Mouse (Mus musculus): ENCODE data around the gene Olfr1373.
"Not testable (repeated sequence)": the region's sequence is repeated elsewhere in the genome, so short reads cannot be mapped to it uniquely, and the experiment has no call there.

Olfr1373 gene

DNA sequence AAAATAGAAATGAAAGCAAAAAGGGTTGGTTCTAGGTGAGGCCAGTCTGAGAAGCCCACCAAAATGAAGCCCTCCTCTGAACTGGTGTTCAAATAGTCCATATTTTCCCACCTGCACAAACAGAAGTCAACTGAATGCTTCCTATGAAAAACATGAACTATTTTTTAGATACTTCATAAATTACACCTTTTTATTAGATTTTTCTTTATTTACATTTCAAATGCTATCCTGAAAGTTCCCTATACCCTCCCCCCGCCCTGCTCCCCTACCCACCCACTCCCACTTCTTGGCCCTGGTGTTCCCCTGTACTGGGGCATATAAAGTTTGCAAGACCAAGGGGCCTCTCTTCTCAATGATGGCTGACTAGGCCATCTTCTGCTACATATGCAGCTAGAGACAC is at the start of gene Olfr1373:
TSS of gene Olfr1373 (minus strand) at position 101 of the 400 bp plus-strand sequence.
- DNase-seq (ENCODE audit: extremely low spot score, low read depth, low spot score): not testable (repeated sequence)

DNA sequence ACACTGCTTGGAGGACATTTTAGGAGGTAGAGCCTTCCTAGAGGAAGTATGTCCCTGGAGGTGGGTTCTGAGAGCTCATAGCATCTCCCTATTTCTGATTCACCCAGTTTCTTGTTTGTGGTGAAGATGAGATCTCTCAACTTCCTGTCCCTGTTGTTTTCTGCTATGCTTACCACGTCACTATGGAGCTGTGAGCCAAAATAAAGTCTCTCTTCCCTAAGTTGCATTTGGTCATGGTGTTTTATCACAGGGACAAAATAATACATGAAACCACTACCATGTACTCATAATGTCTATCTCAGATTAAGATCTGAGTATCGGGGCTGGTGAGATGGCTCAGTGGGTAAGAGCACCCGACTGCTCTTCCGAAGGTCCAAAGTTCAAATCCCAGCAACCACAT is 35.3 kb upstream of the Olfr1373 start:
- DNase-seq (ENCODE audit: extremely low spot score, low read depth, low spot score): not testable (repeated sequence)

GRCm38 (mm10) chr11:52179897-52180296 is 34.6 kb upstream of the Olfr1373 start:
- not testable (repeated sequence) for DNase-seq (ENCODE audit: extremely low spot score, low read depth, low spot score)

DNA sequence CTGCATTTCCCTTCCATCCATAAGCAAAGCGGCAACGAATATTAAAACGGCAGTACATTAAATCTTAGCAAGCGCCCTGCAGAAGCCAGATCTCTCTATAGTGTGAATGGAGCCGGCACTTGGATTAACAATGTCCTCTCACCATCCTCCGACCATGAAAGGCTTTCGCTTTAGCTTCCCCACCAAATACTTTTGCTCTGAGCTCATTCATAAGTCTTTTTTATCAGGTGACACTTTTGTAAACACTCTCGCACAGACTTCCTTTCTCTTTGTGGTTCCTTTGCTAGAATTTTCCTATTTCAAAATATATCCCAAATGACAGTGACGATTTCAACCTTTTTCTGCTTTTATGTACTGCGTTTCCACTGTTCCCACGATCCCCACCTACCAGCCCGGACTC is 23.1 kb upstream of the Olfr1373 start:
- no peak for DNase-seq (ENCODE audit: extremely low spot score, low read depth, low spot score)

DNA sequence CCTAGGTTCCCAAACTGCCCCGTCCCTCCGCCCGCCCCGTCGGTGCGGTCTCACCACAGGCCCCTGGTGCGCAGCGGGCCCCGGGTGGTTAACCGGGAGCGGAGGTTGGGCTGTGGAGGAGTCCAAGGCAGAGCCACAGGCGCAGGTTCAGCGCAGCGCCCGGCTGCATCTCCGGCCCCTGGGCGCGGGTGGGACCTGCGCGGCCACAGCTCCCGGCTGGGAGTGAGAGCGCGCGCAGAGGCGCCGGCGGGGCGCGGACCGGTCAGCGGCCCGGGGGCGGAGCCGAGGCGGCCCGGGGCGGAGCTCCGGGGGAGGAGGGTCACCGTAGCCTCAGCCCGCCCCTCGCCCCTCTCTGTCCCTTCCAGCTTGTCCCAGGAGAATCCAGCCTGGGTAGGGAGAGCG is 22.6 kb upstream of the Olfr1373 start:
- DNase-seq (ENCODE audit: extremely low spot score, low read depth, low spot score): not testable (repeated sequence)

DNA sequence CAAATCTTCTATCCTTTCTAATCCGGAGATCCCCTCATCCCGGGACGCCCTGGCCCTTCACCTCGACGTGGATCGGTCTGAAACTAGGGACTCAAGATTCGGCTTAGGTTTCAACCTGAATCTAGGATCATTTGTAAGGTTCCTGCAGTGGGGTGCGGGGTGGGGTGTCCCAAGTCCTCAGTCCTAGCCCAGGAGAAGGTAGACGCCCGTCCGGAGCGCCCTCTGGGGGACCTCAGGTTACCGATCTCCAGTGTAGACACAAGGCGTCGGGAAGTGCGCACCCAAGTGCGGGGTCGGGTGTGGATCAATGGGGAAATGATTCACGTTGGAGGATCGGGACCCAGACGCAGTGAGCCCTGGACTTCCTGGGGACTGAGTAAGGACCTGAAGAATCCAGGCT is 21.8 kb upstream of the Olfr1373 start:
- DNase-seq (ENCODE audit: extremely low spot score, low read depth, low spot score): no peak

DNA sequence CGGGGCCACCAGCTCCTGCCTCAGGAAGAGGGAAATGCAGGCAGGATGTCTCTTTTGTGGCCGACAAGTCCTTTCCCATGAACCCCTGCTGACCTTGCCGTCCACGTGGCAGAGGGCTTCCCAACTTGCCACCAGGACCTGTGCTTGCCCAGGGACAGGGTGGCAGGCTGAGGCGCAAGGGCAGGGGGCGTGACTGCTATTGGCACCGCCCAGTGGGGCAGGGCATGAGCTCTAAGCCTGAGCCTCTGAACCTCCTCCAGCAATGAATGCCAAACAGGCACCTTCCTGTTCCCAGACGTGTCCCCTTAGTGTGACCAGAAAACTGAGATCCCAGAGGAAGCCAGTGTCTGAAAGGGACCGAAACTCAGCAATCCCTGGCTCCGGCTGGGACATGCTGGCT is 18.6 kb upstream of the Olfr1373 start:
- DNase-seq (ENCODE audit: extremely low spot score, low read depth, low spot score): no peak

GRCm38 (mm10) chr11:52143675-52144074 is 1.7 kb downstream of the Olfr1373 start:
- not testable (repeated sequence) for DNase-seq (ENCODE audit: extremely low spot score, low read depth, low spot score)

DNA sequence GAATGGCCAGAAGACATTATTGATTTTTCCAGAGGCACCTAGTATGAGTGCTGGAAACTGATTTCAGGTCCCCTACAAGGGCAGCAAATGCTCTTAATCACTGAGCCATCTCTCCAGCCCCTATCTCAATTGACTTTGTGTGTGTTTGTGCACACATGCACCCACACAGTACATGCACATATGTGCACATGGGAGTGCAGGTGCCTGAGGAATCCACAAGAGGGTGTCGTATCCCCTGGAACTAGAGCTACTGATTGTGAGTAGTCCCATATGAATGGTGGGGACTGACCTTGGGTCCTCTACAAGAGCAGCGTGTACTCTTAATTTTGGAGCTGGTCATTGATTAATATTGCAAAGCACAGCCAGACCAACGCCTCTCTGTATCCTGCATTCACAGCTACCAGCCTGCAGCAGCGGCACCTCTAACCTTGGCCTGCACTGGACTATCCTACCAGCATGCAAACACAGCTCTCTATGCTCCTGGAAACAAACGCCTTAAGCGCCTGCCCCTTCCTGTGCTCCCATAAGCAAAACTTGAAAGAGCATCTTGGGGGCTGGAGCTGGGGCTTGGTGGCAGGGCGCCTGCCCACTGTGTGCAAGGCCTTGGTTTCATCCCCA is 14.8 kb downstream of the Olfr1373 start:
- DNase-seq (ENCODE audit: extremely low spot score, low read depth, low spot score): no peak

DNA sequence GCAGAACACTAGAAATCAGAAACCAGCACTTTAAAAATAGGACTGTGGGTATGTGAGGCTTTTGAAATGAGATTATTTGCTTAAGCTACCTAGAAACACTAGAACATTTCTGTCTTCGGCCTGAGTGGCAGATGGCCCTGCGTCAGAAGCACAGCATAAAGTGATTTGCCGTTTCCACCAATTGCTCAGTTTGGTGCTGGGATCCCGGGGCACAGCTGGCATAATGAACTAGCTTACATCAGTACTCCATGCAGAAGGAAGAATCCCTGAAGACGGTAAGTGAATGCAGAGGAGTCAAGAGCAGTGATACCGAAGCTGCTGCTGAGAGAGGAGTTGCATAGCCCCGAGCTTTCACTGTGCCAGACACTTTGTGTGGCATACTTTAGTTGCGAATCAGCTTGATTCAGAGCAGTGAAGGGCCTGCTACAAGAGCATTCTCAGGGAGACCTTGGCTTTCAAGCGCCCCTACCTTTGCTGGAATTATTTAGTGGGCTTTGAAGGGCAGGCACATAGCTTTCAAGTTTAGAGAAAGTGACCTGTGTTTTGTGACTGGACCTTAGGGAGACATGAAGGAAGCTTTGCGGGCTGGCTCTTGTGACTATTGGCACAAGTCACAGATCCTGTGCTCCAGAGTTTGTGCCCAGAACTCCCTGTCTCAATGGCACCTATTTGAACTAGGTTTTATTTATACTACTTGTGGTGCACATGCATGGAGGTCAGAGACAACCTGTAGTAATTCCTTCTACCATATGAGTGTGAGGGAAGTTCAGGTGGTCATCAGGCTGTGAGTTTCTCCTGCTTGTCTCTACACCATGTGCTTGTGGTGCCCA is 15.5 kb downstream of the Olfr1373 start:
- DNase-seq (ENCODE audit: extremely low spot score, low read depth, low spot score): no peak

DNA sequence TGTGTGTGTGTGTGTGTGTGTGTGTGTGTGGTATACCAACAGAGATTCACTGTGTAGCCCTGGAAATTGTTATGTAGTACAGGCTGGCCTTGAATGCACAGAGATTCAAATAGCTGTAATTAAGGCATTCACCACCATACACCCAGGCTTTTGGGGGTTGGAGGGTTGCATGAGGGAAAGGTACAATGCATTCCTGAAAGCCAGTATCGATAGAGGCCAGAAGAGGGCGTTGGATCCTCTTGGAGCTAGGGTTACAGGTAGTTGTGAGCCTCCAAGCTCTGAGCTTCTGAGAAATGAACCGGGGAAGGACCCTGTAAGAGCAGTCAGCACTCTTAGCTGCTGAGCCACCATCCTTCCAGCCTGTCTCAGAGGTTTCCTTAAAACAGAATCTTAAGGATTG is 16.2 kb downstream of the Olfr1373 start:
- DNase-seq (ENCODE audit: extremely low spot score, low read depth, low spot score): no peak

GRCm38 (mm10) chr11:52128316-52129061 is 16.8 kb downstream of the Olfr1373 start:
- DNase-seq (ENCODE audit: extremely low spot score, low read depth, low spot score): no peak

DNA sequence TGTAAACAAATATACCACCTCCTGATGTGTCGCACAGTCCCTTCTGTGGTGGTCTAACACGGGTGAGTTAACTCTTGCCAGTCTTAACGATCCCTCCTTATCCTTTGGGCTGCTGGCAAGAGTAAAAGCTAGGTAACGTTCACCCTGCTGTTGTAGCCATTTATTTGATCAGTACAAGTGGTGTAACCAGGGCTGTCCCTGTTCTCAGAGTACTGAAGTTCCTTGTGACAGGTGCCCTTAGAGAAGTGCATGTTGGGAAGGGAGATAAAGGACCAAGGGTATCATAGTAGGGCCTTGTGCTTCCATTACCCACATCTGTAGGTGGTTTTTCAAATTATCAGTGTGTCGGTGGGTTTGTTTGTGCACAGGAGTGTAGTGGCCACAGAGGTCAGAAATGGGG is 17.6 kb downstream of the Olfr1373 start:
- no peak for DNase-seq (ENCODE audit: extremely low spot score, low read depth, low spot score)

DNA sequence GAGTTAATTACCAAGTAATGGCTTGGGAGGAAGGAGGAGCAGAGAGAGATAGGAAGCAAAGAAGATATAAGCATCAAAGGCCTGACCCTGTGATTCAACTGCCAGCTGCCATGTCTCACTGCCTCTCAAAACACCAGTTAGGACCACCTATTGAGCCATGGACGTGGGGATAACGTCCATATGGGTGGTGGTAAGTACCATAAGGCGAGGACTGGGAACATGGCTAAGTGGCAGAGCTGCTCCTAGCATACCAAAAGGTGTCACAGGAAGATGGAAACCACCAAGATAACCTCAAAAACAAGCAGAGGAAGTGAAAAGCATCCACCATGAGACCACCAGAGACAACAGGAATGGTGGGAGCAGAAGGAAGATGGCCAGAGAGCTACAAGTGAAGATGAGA is 18.2 kb downstream of the Olfr1373 start:
- DNase-seq (ENCODE audit: extremely low spot score, low read depth, low spot score): no peak

- DNase-seq (ENCODE audit: extremely low spot score, low read depth, low spot score): no peak
These were observed 20.9 kb downstream of the Olfr1373 start for GRCm38 (mm10) chr11:52124468-52124867.

GRCm38 (mm10) chr11:52122045-52122444 is 23.3 kb downstream of the Olfr1373 start:
- no peak for DNase-seq (ENCODE audit: extremely low spot score, low read depth, low spot score)

GRCm38 (mm10) chr11:52120415-52120814 is 24.9 kb downstream of the Olfr1373 start:
- not testable (repeated sequence) for DNase-seq (ENCODE audit: extremely low spot score, low read depth, low spot score)

DNA sequence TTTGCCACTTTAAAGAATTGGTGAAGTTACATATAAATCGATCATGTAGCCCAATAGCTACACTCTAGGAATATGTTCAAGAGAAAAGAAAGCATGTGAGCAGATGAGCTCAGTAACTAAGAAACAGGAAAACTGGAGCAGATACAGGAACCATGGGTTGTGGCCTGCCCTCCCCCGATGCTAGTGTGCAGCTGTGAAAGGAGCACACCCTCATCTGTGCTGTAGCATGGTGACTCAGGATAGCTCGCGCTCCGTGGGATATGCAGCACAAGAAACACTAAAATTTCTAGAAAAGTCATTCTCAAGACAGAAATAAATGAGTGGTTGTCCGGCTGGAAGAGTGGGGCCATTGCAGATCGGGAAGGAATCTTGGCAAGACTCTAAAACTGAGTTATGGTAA is 28.2 kb downstream of the Olfr1373 start:
- no peak for DNase-seq (ENCODE audit: extremely low spot score, low read depth, low spot score)

- DNase-seq (ENCODE audit: extremely low spot score, low read depth, low spot score): not testable (repeated sequence)
These were observed 29.2 kb downstream of the Olfr1373 start for GRCm38 (mm10) chr11:52116117-52116516.

DNA sequence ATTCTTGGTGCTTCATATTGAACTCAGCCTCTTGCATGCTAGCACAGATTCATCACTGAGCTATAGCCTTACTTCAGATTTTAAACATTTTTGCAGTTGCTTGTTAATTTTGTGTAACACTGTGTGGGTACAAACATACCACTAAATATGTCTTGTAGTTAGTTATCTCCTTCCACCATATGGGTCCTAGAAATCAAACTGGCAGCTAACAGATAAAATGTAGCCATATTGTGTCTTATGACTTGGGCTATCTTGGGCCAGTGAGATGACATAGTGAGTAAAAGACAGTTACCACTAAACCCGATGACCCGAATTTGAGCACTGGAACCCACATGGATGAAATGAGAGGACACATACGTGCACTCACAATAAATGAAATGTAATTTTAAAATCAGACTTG is 29.8 kb downstream of the Olfr1373 start:
- DNase-seq (ENCODE audit: extremely low spot score, low read depth, low spot score): no peak

- no peak for DNase-seq (ENCODE audit: extremely low spot score, low read depth, low spot score)
These were observed 35.9 kb downstream of the Olfr1373 start for GRCm38 (mm10) chr11:52109421-52109820.

DNA sequence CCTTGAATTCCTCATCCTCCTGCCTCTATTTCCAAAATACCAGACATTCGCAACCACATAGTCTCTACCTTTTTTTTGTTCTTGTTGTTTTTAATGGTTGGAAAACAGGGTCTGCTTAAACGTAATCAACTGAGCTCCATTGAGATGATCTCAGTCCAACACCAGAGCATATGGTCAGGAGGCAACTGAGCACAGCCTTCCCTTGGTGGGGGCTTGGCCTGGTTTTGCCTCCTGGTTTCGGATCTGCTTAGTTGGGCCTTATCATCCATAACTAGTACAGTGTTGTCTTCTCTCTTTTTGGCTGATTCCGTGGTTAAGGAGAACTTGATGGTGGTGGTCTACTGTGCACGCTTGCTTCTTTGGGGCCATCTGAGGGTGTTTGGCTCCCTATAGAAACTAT is 36.5 kb downstream of the Olfr1373 start:
- DNase-seq (ENCODE audit: extremely low spot score, low read depth, low spot score): no peak
